ENCODE assay signal across 16 mouse cellular contexts in genomic region chr6:125973551-125973950, GRCm38 (mm10).
"Had no signal": no experiment of that assay in that cellular context is flagged by ENCODE, and none has a peak within 500 bp of the region (broad histone marks: within the 10 kb centered on the region; RNA-seq: fewer than 3 reads in every experiment).

No protein-coding gene starts in this region.

- H3K36me3 ChIP-seq: liver, embryonic 13.5 days; midbrain, embryonic 12.5 days; neural tube, embryonic 13.5 days had no signal

- H3K9ac ChIP-seq: liver, embryonic 13.5 days; midbrain, embryonic 12.5 days; neural tube, embryonic 13.5 days had no signal

- H3K9me3 ChIP-seq: liver, embryonic 13.5 days; midbrain, embryonic 12.5 days; neural tube, embryonic 13.5 days had no signal

- H3K4me1 ChIP-seq: liver, embryonic 13.5 days; midbrain, embryonic 12.5 days had no signal

- ATAC-seq: intestine, postnatal 0 days; midbrain, embryonic 16.5 days had no signal

- H3K27me3 ChIP-seq: liver, embryonic 13.5 days; midbrain, embryonic 12.5 days; neural tube, embryonic 13.5 days had no signal

- H3K27ac ChIP-seq: kidney, postnatal 0 days; layer of hippocampus, adult 2 months; liver, embryonic 13.5 days; macrophage; midbrain, embryonic 12.5 days; neural tube, embryonic 13.5 days had no signal

- DNase-seq: kidney, adult 2 months; kidney, postnatal 25 days; layer of hippocampus, adult 9-11 months; liver, embryonic 13.5 days; retina, postnatal 1 day; right cerebral cortex, postnatal 25 days; thymus, adult 18-20 months; thymus, postnatal 36 days had no signal

- H3K4me3 ChIP-seq: layer of hippocampus, adult 2 months; liver, embryonic 13.5 days; midbrain, embryonic 12.5 days; myocyte; neural tube, embryonic 13.5 days had no signal

- H3K4me2 ChIP-seq: liver, embryonic 13.5 days; midbrain, embryonic 12.5 days; neural tube, embryonic 13.5 days had no signal
